Mouse (Mus musculus) induced T-regulatory cell, adult 2 months (primary cell): ENCODE data around the gene Gcdh.
A peak's percentile ranks its signal among the peaks of the same experiment; 100 is the strongest.
"Not testable (repeated sequence)": the region's sequence is repeated elsewhere in the genome, so short reads cannot be mapped to it uniquely, and the experiment has no call there.

Source experiments
- DNase-seq: peaks from one replicate; pipeline ENCODE4 v3.0.0-alpha.2; 2012; ENCODE audit warnings: low read depth

Gene Gcdh

DNA sequence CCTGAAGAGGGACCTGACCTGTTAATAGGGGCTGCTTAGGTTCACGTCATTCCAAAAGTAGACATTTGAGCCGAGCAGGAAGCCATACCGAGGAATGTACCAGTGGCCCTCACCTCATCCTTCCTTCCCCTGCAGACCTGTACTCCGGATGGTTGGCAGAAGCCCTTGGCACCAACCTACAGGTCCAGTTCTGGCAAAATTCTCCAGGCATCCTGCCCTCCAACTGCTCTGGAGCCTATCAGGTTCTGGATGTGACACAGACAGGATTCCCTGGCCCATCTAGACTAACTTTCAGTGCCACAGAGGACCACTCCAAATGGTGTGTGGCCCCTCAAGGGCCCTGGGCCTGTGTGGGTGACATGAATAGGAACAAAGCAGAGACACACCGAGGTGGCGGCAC lies 16.8 kb upstream of the Gcdh start:
- DNase-seq = no peak

- DNase-seq = peak; percentile 64
These were observed 16.2 kb upstream of the Gcdh start for GRCm38 (mm10) chr8:84909949-84910348.

GRCm38 (mm10) chr8:84909162-84909767 lies 15.5 kb upstream of the Gcdh start:
- DNase-seq = no peak

DNA sequence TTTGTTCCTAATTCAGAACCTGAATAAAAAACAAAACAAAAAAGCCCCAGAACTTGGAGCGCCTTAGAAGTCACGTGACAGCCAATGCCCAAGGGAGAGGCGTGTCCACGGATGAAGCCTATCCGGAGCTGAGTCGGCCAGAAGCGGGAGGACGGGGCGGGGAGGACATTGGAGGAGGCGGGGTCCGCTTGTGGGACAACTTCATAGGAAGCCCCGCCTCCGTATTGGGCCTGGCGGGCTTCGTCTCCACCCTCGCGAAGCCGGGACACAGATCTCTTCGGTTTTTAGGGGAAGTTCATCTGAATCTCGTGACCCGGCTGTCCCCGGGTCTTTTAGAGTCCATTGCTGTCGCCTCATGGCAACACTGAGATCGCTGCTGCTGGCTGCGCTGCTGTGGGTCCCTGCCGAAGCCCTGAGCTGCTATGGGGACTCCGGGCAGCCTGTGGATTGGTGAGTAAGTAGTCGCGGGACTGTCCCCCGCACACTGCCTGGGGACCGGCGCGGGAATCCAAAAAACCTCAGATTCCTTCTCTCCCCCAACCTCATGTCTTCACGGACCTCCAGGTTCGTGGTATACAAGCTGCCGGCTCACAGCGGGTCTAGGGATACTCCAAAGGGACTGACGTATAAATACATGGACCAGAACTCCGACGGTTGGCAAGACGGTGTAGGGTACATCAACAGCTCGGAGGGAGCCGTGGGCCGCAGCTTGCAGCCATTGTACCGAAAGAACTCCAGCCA lies 14.9 kb upstream of the Gcdh start, which contains the start of gene Dnase2a:
Gene Dnase2a, plus strand, starts transcription at position 140 of the 741 bp plus-strand sequence.
- DNase-seq = peak; percentile 97

- not testable (repeated sequence) for DNase-seq
These were observed 14.3 kb upstream of the Gcdh start for GRCm38 (mm10) chr8:84907979-84908378.

- DNase-seq = no peak
These were observed 13.8 kb upstream of the Gcdh start for GRCm38 (mm10) chr8:84907493-84907892.

- no peak for DNase-seq
These were observed 13.3 kb upstream of the Gcdh start for GRCm38 (mm10) chr8:84907037-84907436.

DNA sequence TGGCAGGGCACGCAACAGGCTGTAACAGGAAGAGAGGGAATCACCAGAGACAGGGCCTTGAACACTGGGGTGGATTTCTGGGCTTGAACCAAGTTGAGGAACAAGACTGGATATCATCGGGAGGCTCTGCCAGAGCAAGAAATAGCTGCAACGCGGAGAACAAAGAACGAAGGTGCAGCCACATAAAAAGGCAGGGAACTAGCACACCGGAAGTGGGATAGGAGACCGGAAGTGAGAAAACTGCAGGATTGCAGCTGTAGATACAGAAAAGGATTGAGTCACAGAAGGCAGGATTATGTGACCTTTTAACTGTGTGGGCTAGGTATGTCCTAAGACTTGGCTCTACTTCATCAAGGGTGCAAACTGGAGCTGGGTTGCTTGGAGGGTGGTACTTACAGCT lies 10.6 kb upstream of the Gcdh start:
- peak; percentile 26 for DNase-seq

- peak; percentile 90 for DNase-seq
These were observed 9.4 kb upstream of the Gcdh start for GRCm38 (mm10) chr8:84902920-84903661.

GRCm38 (mm10) chr8:84902367-84902919 lies 8.7 kb upstream of the Gcdh start:
- no peak for DNase-seq

DNA sequence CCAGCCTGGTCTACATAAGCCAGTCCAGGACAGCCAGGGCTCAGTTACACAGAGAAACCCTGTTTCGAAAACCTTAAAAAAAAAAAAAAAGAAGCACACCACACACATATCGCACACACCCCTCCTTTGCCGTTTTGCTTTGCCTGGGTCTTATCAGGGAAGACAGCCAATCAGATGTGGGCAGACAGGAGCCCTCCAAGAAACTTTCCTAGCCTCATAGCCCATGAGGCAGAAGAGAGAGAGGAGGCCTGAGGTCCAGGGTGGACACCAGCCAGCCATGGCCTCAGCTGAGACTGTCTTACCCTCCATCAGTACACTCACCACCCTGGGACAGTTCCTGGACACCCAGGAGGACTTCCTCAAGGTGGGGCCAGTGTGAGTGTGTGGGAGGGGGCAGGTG lies 8.0 kb upstream of the Gcdh start, which contains the start of gene Klf1:
Gene Klf1, plus strand, starts transcription at position 177 of the 400 bp plus-strand sequence.
- no peak for DNase-seq

DNA sequence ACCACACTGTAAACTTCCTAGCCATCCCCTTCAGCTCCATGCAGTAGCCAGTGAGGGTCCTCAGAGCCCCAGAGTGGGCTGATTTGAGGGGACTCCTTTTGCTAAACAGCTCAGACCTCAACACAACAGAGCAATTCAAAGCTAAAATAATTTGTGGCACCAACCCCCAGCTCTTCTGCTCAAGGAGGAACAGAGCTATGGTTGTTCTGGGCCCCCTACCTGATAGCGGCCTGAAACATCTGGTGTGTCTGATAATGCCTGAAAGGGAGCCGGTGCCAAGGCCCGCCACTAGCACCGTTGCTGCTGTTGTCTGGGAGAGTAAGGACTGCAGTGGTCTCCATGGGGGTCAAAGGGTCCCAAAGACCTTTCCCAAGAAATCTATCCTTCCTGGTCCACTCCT lies 7.3 kb upstream of the Gcdh start:
- no peak for DNase-seq

- DNase-seq = no peak
These were observed 2.2 kb upstream of the Gcdh start for GRCm38 (mm10) chr8:84895963-84896362.

GRCm38 (mm10) chr8:84892993-84893708 lies 570 bp downstream of the Gcdh start:
- no peak for DNase-seq

- no peak for DNase-seq
These were observed 4.6 kb downstream of the Gcdh start for GRCm38 (mm10) chr8:84889141-84889540.

DNA sequence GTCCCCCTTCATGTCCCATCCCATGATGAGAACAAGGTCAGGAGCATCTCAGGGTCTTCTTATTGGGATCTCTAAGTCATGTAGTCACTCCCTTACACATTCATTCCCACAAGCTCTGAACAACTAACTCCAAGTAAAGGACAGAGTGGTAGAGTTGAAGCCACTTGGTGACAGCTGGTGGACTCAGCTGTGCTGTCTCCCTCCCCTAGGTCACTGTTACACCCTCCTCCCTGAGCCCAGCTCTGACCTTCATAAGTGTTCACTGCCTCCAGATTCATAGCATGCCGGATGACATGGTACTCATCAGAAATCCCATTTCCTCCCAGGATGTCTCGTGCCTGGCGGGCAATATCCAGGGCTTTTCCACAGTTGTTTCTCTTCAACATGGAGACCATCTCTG lies 5.4 kb downstream of the Gcdh start:
- no peak for DNase-seq

- no peak for DNase-seq
These were observed 9.0 kb downstream of the Gcdh start for GRCm38 (mm10) chr8:84884728-84885127.

- no peak for DNase-seq
These were observed 14.8 kb downstream of the Gcdh start for GRCm38 (mm10) chr8:84878915-84879314.

- DNase-seq = no peak
These were observed 16.3 kb downstream of the Gcdh start for GRCm38 (mm10) chr8:84877297-84878035.

DNA sequence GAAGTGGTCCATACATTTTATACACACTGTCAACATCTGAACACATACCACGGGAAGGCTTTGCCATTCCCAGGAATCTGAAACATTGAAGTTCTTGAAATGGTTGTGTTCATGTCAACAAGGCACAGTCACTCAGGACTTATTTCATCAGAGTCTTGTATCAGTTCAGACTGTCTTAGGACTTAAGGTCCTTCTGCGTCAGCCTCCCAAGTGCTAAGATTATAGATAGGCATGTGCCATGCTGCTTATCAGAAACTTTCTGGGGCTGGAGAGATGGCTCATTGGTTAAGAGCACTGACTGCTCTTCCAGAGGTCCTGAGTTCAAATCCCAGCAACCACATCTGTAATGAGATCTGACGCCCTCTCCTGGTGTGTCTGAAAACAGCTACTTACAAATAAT lies 19.4 kb downstream of the Gcdh start:
- DNase-seq = no peak

- DNase-seq = peak; percentile 31
These were observed 20.7 kb downstream of the Gcdh start for GRCm38 (mm10) chr8:84873016-84873415.
